15 mouse cellular contexts compared by ENCODE assay signal in genomic region chr9:20946066-20946880, GRCm38 (mm10). TPM values are rescaled to one million over a fixed set of nuclear protein-coding genes. Genes with fewer than 3 reads are reported as not detected.
DNase-seq lines count a peak whose midpoint lies in the region; ATAC-seq and TF ChIP-seq lines count a peak whose summit lies in the region.
"Had no signal": no experiment of that assay in that cellular context is flagged by ENCODE, and none has a peak within 500 bp of the region (broad histone marks: within the 10 kb centered on the region; RNA-seq: fewer than 3 reads in every experiment).

No protein-coding gene starts in this region.

- ATAC-seq in granulocyte monocyte progenitor cell, adult 5-6 weeks (replicated peaks; ENCODE audit: poor library complexity, severe bottlenecking): peak; percentile 68
- ATAC-seq: forebrain, embryonic 14.5 days; intestine, embryonic 15.5 days had no signal

- H3K27me3 ChIP-seq in heart, adult 2 months (ENCODE audit: control insufficient read depth, insufficient read depth, low read length): no peaks in the 10 kb centered on the region
- H3K27me3 ChIP-seq: heart, embryonic 12.5 days; intestine, embryonic 15.5 days; stomach, embryonic 15.5 days had no signal

- peaks cover 28% of the 10 kb centered on the region for H3K36me3 ChIP-seq in ES-E14 (ENCODE audit: control insufficient read depth, insufficient read depth, low read length, poor library complexity, severe bottlenecking)
- H3K36me3 ChIP-seq in heart, adult 2 months (ENCODE audit: control insufficient read depth, insufficient read depth, low read length): no peaks in the 10 kb centered on the region
- H3K36me3 ChIP-seq: intestine, embryonic 15.5 days had no signal

- 69% methylated on average over 16 of the region's 16 CpGs for WGBS in heart, adult 2 months

- intact Hi-C loops in gastrocnemius, adult 2 months (cut with DNase I): no loop called here
- intact Hi-C loops in gastrocnemius, postnatal 36 days (cut with DNase I): no loop called here
- intact Hi-C loops in heart, postnatal 36 days (cut with DNase I): no loop called here
- intact Hi-C loops in heart, adult 2 months (cut with DNase I): no loop called here

- TF ChIP-seq POLR2A in heart, adult 2 months (IDR thresholded peaks at IDR 0.05; ENCODE audit: insufficient read depth, low read depth, low read length): no peak

- TF ChIP-seq CTCF in gastrocnemius, adult 2 months (IDR thresholded peaks at IDR 0.05): no peak
- no peak for TF ChIP-seq CTCF in heart, adult 2 months (IDR thresholded peaks at IDR 0.05)

- H3K9ac ChIP-seq in ES-E14 (ENCODE audit: insufficient read depth, low read depth, low read length, poor library complexity, severe bottlenecking): peak overlapping the region; percentile 8
- no peak overlapping the region for H3K9ac ChIP-seq in heart, adult 2 months (ENCODE audit: low read depth, low read length)
- H3K9ac ChIP-seq: heart, embryonic 12.5 days; intestine, embryonic 15.5 days; stomach, embryonic 15.5 days had no signal

- no peak overlapping the region for H3K4me3 ChIP-seq in gastrocnemius, adult 2 months
- H3K4me3 ChIP-seq in ES-E14 (ENCODE audit: insufficient read depth in 1 of 2, low read depth in 1 of 2, low read length in 2 of 2, poor library complexity in 1 of 2, severe bottlenecking in 1 of 2): peak overlapping the region in 1 of 2 experiments; percentile 6; a peak in 1 of 4 replicates
- no peak overlapping the region for H3K4me3 ChIP-seq in heart, adult 2 months
- H3K4me3 ChIP-seq: heart, embryonic 12.5 days; intestine, embryonic 15.5 days; stomach, embryonic 15.5 days had no signal

- H3K9me3 ChIP-seq in ES-E14 (ENCODE audit: control insufficient read depth, insufficient read depth, low read depth, low read length): no peaks in the 10 kb centered on the region
- H3K9me3 ChIP-seq: heart, embryonic 12.5 days; intestine, embryonic 15.5 days; stomach, embryonic 15.5 days had no signal

- TF ChIP-seq EP300 in heart, adult 2 months (IDR thresholded peaks at IDR 0.05; ENCODE audit: insufficient read depth, low read depth, low read length): no peak

- H3K4me1 ChIP-seq in ES-E14 (ENCODE audit: control insufficient read depth in 2 of 2, insufficient read depth in 2 of 2, low read length in 2 of 2, poor library complexity in 1 of 2): peaks cover 7 to 42% of the 10 kb centered on the region in 2 experiments
- no peaks in the 10 kb centered on the region; the same call in 1 of the 2 replicates for H3K4me1 ChIP-seq in heart, adult 2 months (ENCODE audit: control insufficient read depth, insufficient read depth, low read length)

- H3K27ac ChIP-seq in gastrocnemius, adult 2 months: peak overlapping the region; percentile 49
- H3K27ac ChIP-seq in ES-E14 (ENCODE audit: insufficient read depth, low read depth, low read length, poor library complexity, severe bottlenecking): peak overlapping the region; percentile 34
- H3K27ac ChIP-seq in heart, adult 2 months: no peak overlapping the region
- H3K27ac ChIP-seq: intestine, embryonic 15.5 days; stomach, embryonic 15.5 days had no signal

- in situ Hi-C loops in ES-E14 (cut with MboI; ENCODE audit: low sequenced_read_pairs in 2 of 2, unreplicated experiment in 2 of 2): no loop called here

- DNase-seq in gastrocnemius, adult 2 months: no peak
- DNase-seq in gastrocnemius, postnatal 36 days: no peak
- DNase-seq in 3T3-L1 (ENCODE audit: low read depth, low spot score): peak; percentile 67
- DNase-seq in ES-E14 (ENCODE audit: low read depth, low spot score): no peak
- DNase-seq in heart, postnatal 36 days: no peak
- DNase-seq in heart, adult 2 months: no peak
- no peak for DNase-seq in ovary, postnatal 36 days (ENCODE audit: low spot score)
- DNase-seq: cerebellum, adult 9-10 months; gastrocnemius, postnatal 10 days; lung, adult 2 months had no signal

- H3K79me2 ChIP-seq in heart, adult 2 months (replicated peaks; ENCODE audit: control insufficient read depth, insufficient read depth, low read length): peaks cover 4% of the 10 kb centered on the region

TF ChIP-seq in ES-E14, 5 proteins besides CTCF, POLR2A, EP300 and RAD21:
- TF ChIP-seq HCFC1 (IDR thresholded peaks at IDR 0.05; ENCODE audit: borderline replicate concordance, insufficient read depth, low read length) (no peak), MAFK (IDR thresholded peaks at IDR 0.05; ENCODE audit: insufficient read depth, low read depth, low read length) (0 out of 2 replicates have a peak, but pooled peaks have one; percentile 45), CHD2 (IDR thresholded peaks at IDR 0.05; ENCODE audit: low read depth, low read length) (no peak), ZNF384 (IDR thresholded peaks at IDR 0.05; ENCODE audit: low read depth, low read length) (no peak), ZC3H11A (IDR thresholded peaks at IDR 0.05; ENCODE audit: borderline replicate concordance, low read depth, low read length) (no peak)
TF ChIP-seq in ES-E14: peak in this region for 1.

RNA-seq across cellular contexts. Expression of gene Dnmt1, which starts 13.4 kb away (rescaled TPM):
- total RNA-seq in gastrocnemius, adult 2 months (2021): 1 to 10 TPM; 5.2 to 7.9 TPM
- 1 to 10 TPM; 6.0 to 7.7 TPM for total RNA-seq in gastrocnemius, postnatal 36 days (2021)
- total RNA-seq in ES-E14 (2012; rRNA removed): 122 and 124 TPM in 2 replicates
- total RNA-seq in granulocyte monocyte progenitor cell, adult 5-6 weeks (2014; fragmentation: Nextera tagmentation): 172 and 204 TPM in 2 replicates
- total RNA-seq in granulocyte monocyte progenitor cell, adult 5-6 weeks (2017): 244 and 247 TPM in 2 replicates
- total RNA-seq in heart, postnatal 36 days (2021): 10 to 100 TPM; 13.0 to 13.6 TPM
- 10 to 100 TPM; 11.1 to 11.6 TPM for total RNA-seq in heart, adult 2 months (2021)
- 9.1 and 11.7 TPM in 2 replicates for polyA plus RNA-seq in heart, adult 2 months (2012; rRNA removed)

RNA-seq across cellular contexts. Expression of gene S1pr2, which starts 30.3 kb away (rescaled TPM):
- total RNA-seq in gastrocnemius, adult 2 months (2021): 1 to 10 TPM; 2.0 to 2.3 TPM
- 1 to 10 TPM; 1.5 to 1.6 TPM for total RNA-seq in gastrocnemius, postnatal 36 days (2021)
- 35.7 and 62.4 TPM in 2 replicates for total RNA-seq in ES-E14 (2012; rRNA removed)
- 3.7 and 11.0 TPM in 2 replicates for total RNA-seq in granulocyte monocyte progenitor cell, adult 5-6 weeks (2014; fragmentation: Nextera tagmentation)
- 3.2 and 3.4 TPM in 2 replicates for total RNA-seq in granulocyte monocyte progenitor cell, adult 5-6 weeks (2017)
- 1 to 10 TPM; 3.9 to 5.1 TPM for total RNA-seq in heart, postnatal 36 days (2021)
- total RNA-seq in heart, adult 2 months (2021): 1 to 10 TPM; 2.8 to 3.2 TPM
- polyA plus RNA-seq in heart, adult 2 months (2012; rRNA removed): 4.2 and 6.1 TPM in 2 replicates

RNA-seq across cellular contexts. Expression of gene Eif3g, which starts 47.9 kb away (rescaled TPM):
- total RNA-seq in gastrocnemius, adult 2 months (2021): 100 to 1,000 TPM in 1 of 2 experiments, 10 to 100 TPM in 1; 97.0 to 102 TPM
- total RNA-seq in gastrocnemius, postnatal 36 days (2021): 10 to 100 TPM; 88.8 to 96.0 TPM
- 196 and 239 TPM in 2 replicates for total RNA-seq in ES-E14 (2012; rRNA removed)
- 224 and 262 TPM in 2 replicates for total RNA-seq in granulocyte monocyte progenitor cell, adult 5-6 weeks (2014; fragmentation: Nextera tagmentation)
- total RNA-seq in granulocyte monocyte progenitor cell, adult 5-6 weeks (2017): 187 and 207 TPM in 2 replicates
- total RNA-seq in heart, postnatal 36 days (2021): 100 to 1,000 TPM; 104 to 117 TPM
- total RNA-seq in heart, adult 2 months (2021): 100 to 1,000 TPM; 101 to 113 TPM
- polyA plus RNA-seq in heart, adult 2 months (2012; rRNA removed): 69.6 and 69.9 TPM in 2 replicates

RNA-seq across cellular contexts. Expression of gene Mrpl4, which starts 56.3 kb away (rescaled TPM):
- total RNA-seq in gastrocnemius, adult 2 months (2021): 10 to 100 TPM; 51.8 to 70.0 TPM
- 10 to 100 TPM; 58.5 to 58.7 TPM for total RNA-seq in gastrocnemius, postnatal 36 days (2021)
- 80.8 and 89.5 TPM in 2 replicates for total RNA-seq in ES-E14 (2012; rRNA removed)
- total RNA-seq in granulocyte monocyte progenitor cell, adult 5-6 weeks (2014; fragmentation: Nextera tagmentation): 44.8 and 73.4 TPM in 2 replicates
- 44.5 and 46.0 TPM in 2 replicates for total RNA-seq in granulocyte monocyte progenitor cell, adult 5-6 weeks (2017)
- 100 to 1,000 TPM; 139 to 148 TPM for total RNA-seq in heart, postnatal 36 days (2021)
- 100 to 1,000 TPM; 124 to 130 TPM for total RNA-seq in heart, adult 2 months (2021)
- polyA plus RNA-seq in heart, adult 2 months (2012; rRNA removed): 173 and 226 TPM in 2 replicates

RNA-seq across cellular contexts. Expression of gene Ppan, which starts 58.3 kb away (rescaled TPM):
- 1 to 10 TPM; 7.9 to 8.6 TPM for total RNA-seq in gastrocnemius, adult 2 months (2021)
- total RNA-seq in gastrocnemius, postnatal 36 days (2021): 1 to 10 TPM; 6.1 to 8.7 TPM
- 179 and 287 TPM in 2 replicates for total RNA-seq in ES-E14 (2012; rRNA removed)
- 88.0 and 115 TPM in 2 replicates for total RNA-seq in granulocyte monocyte progenitor cell, adult 5-6 weeks (2014; fragmentation: Nextera tagmentation)
- 172 and 173 TPM in 2 replicates for total RNA-seq in granulocyte monocyte progenitor cell, adult 5-6 weeks (2017)
- 1 to 10 TPM; 5.8 to 8.7 TPM for total RNA-seq in heart, postnatal 36 days (2021)
- 1 to 10 TPM; 5.9 to 6.7 TPM for total RNA-seq in heart, adult 2 months (2021)
- polyA plus RNA-seq in heart, adult 2 months (2012; rRNA removed): 11.9 and 18.8 TPM in 2 replicates
